Mouse (Mus musculus) heart, embryonic 12.5 days (tissue): ENCODE measurements around the gene Gm28038. TPM values are rescaled to one million over a fixed set of nuclear protein-coding genes. Genes with fewer than 3 reads are reported as not detected.

Experiments
- ATAC-seq: fragments of 200-750 bp; cut with Nextera tagmentation; 2 replicates; pipeline ENCODE4 v1.8.0; 2017; ENCODE audit warnings: moderate TSS enrichment, moderate library complexity; ENCODE audit not compliant: insufficient number of reproducible peaks, low FRiP score
- H3K27ac ChIP-seq: fragments of 300-500 bp; sonication (generic); 2 replicates; pipeline ENCODE4 v1.5.1; 2016; ENCODE audit warnings: mild to moderate bottlenecking, moderate library complexity; ENCODE audit not compliant: poor library complexity, severe bottlenecking
- H3K27me3 ChIP-seq: fragments of 300-500 bp; sonication (generic); replicated peaks from 2 replicates; pipeline ENCODE4 v1.6.1; 2016; ENCODE audit warnings: mild to moderate bottlenecking, moderate library complexity
- H3K36me3 ChIP-seq: fragments of 300-500 bp; sonication (generic); 2 replicates; pipeline ENCODE4 v1.6.1; 2016; ENCODE audit warnings: mild to moderate bottlenecking, moderate library complexity
- H3K4me1 ChIP-seq: fragments of 300-500 bp; sonication (generic); replicated peaks from 2 replicates; pipeline ENCODE4 v1.6.1; 2016; ENCODE audit warnings: mild to moderate bottlenecking
- H3K4me2 ChIP-seq: fragments of 300-500 bp; sonication (generic); 2 replicates; pipeline ENCODE4 v1.6.1; 2016; ENCODE audit warnings: mild to moderate bottlenecking, moderate library complexity
- H3K4me3 ChIP-seq: fragments of 300-500 bp; sonication (generic); 2 replicates; pipeline ENCODE4 v1.5.1; 2016; ENCODE audit warnings: mild to moderate bottlenecking
- H3K9ac ChIP-seq: fragments of 300-500 bp; sonication (generic); 2 replicates; pipeline ENCODE4 v1.6.1; 2016; ENCODE audit warnings: mild to moderate bottlenecking, moderate library complexity
- H3K9me3 ChIP-seq: fragments of 300-500 bp; sonication (generic); replicated peaks from 2 replicates; pipeline ENCODE4 v1.6.1; 2016; ENCODE audit warnings: mild to moderate bottlenecking, moderate library complexity
- WGBS: fragments of 180-500 bp; shearing (Covaris S2); methylation state at CpG from one replicate; pipeline ENCODE4 v1.1.7; 2016; 5-methylcytosine and 5-hydroxymethylcytosine counted together
- polyA plus RNA-seq: library from polyadenylated mRNA; unstranded; fragments of >200 nt; fragmentation: Nextera tagmentation; extraction: Ambion mirVana; gene quantifications from 2 replicates; pipeline ENCODE4 v1.2.1, GENCODE M21; 2016

The Gm28038 gene
- polyA plus RNA-seq, 1 experiment from 2014 or later: not detected

DNA sequence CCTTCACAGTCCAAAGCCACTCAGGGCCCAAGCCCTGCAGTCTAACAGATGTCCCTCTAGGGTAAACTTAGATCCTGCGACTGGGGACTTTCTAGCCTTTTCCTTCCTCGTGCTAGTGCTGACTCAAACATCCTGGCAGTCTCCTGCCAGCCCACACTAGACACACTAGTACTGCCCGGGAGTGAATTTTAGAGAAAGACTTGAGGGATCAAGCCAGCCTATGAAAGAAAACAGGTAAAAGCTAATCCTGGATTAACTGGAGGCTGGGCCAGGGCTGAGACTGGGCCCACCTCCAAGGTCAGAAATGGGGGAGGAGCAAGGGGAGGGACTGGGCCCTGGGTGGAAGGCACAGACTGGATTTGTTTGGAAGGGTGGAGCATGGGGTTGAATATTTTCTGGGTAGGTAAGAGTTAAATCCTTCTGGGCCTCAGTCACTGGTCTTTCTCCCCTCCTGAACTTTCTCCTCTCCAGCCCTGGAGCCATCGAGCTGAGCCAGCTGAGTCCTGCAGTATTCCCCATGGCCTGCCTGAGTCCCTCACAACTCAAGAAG lies 14.4 kb upstream of the Gm28038 start:
- H3K36me3 ChIP-seq: peaks cover 30% of the 10 kb centered on the region
- H3K4me2 ChIP-seq: peak overlapping the region; percentile 37
- H3K9me3 ChIP-seq: no peaks in the 10 kb centered on the region
- H3K4me1 ChIP-seq: peaks cover 55% of the 10 kb centered on the region
- peak overlapping the region; percentile 49 for H3K9ac ChIP-seq
- no peaks in the 10 kb centered on the region for H3K27me3 ChIP-seq
- peak overlapping the region; percentile 96 for H3K27ac ChIP-seq
- peak; percentile 35; the same call in 1 of the 2 replicates for ATAC-seq
- peak overlapping the region; percentile 7; the same call in 1 of the 2 replicates for H3K4me3 ChIP-seq
- WGBS: 15% methylated on average over 4 of the region's 4 CpGs

DNA sequence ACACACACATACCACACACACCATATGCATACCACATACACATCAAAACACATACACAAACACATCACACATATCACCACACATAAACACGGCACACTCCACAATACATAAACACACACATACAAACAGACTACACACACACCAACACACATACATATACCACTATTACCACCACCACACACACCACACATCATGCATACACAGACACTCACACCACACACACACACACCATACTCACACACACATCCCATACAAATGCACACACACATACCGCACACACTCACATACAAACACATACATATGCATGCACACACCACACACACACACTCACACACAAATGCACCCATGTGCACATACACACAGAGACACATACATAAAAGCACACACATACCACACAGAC lies 13.4 kb upstream of the Gm28038 start:
- H3K27ac ChIP-seq: peak overlapping the region; percentile 96; the same call in 1 of the 2 replicates
- no peak for ATAC-seq

DNA sequence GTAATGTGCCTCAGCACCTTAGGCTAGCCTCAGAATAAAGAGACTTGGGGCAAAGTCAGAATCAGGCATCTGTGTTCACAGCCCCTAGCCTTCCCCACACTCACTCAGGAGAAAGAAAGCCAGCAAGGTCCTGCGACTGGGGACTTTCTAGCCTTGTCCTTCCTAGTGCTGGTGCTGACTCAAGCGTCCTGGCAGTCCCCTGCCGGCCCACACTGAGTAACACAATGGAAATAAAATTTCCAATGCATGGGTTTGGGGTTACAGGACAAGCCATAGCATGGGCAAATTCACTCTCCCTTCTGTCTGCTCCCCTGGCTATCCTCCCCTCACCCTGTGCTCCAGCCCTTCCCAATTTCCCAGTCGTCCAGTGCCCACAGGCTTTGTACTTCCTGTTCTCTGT lies 12.5 kb upstream of the Gm28038 start:
- H3K4me1 ChIP-seq: peaks cover 46% of the 10 kb centered on the region
- 37% methylated on average over 4 of the region's 4 CpGs for WGBS

More for the DNA sequence above, 13.4 kb upstream of the Gm28038 start:
- Histone ChIP-seq H3K36me3 (peaks cover 23% of the 10 kb centered on the region), H3K4me2 (no peak overlapping the region), H3K4me3 (no peak overlapping the region), H3K27me3 (no peaks in the 10 kb centered on the region), H3K9me3 (no peaks in the 10 kb centered on the region), H3K4me1 (peaks cover 50% of the 10 kb centered on the region), H3K9ac (no peak overlapping the region; the same call in 1 of the 2 replicates)
- WGBS: 91% methylated on average over 2 of the region's 2 CpGs

DNA sequence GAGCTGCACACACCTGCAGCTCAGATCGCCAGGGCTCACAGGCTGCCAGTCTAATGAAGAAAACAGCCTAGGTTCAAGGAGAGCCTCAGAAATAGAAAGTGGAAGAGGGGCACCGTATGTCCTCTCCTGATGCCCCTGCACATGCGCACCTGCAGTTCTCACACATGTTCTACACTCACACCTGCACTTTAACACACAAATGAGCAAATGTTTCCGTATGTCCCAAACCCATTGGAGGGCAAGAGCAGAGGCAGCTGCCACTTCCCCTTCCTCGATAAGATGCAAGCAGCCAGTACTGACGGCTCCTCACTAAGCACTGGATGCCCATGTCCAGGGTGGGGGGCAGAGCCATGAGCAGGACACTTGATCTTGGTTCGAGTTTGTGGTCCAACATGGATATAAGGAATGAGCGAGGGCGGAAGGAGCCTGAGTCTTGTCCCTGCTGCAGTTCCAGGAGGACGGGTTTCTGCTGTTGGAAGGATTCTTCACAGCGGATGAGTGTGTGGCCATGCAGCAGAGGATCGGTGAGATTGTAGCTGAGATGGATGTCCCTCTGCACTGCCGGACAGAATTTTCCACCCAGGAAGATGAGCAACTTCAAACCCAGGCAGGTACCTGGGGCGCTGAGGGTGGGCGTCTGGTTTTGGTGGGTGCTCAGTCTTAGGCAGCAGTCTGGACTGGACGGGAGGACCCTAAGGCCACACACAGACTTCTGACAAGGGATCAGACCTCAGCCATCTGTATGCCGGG lies 11.4 kb upstream of the Gm28038 start:
- Histone ChIP-seq H3K4me1 (peaks cover 36% of the 10 kb centered on the region), H3K27ac (peak overlapping the region; percentile 79), H3K9ac (0 out of 2 replicates have a peak overlapping the region, but pooled peaks have one; percentile 27), H3K4me2 (no peak overlapping the region), H3K36me3 (peaks cover 7% of the 10 kb centered on the region), H3K27me3 (no peaks in the 10 kb centered on the region), H3K9me3 (no peaks in the 10 kb centered on the region), H3K4me3 (no peak overlapping the region)
- no peak for ATAC-seq
- WGBS: 81% methylated on average over 17 of the region's 17 CpGs

More for the DNA sequence above, 12.5 kb upstream of the Gm28038 start:
- H3K4me3 ChIP-seq: no peak overlapping the region
- H3K9ac ChIP-seq: no peak overlapping the region
- H3K27ac ChIP-seq: no peak overlapping the region
- ATAC-seq: no peak
- no peak overlapping the region for H3K4me2 ChIP-seq
- H3K36me3 ChIP-seq: peaks cover 18% of the 10 kb centered on the region
- no peaks in the 10 kb centered on the region for H3K27me3 ChIP-seq
- H3K9me3 ChIP-seq: no peaks in the 10 kb centered on the region

DNA sequence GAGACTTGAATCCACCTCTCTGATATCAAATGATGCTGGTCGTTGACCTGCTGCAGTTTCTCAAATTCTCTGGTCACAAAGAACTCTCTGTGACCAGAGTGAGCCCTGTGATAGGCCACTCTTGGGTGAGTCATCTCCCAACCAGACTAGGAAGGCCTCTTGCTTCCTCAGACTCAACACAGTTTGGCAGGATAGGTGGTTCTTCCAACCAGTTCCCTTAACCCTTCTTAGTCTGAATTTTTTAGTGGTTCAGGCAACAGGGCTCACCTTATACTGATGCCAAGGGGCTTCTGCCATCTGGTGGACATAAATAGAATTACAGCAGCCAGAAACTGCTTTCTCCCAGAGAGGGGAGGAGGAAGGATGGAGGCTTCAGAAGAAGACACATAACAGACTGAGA lies 10.7 kb upstream of the Gm28038 start:
- no peaks in the 10 kb centered on the region for H3K9me3 ChIP-seq
- H3K4me1 ChIP-seq: peaks cover 29% of the 10 kb centered on the region
- peak; percentile 77 for ATAC-seq
- WGBS: 31% methylated on average over 1 of the region's 1 CpGs
- H3K4me3 ChIP-seq: no peak overlapping the region
- no peak overlapping the region for H3K4me2 ChIP-seq
- H3K36me3 ChIP-seq: peaks cover 3% of the 10 kb centered on the region; the same call in 1 of the 2 replicates
- peak overlapping the region; percentile 79; the same call in 1 of the 2 replicates for H3K27ac ChIP-seq
- no peak overlapping the region for H3K9ac ChIP-seq
- H3K27me3 ChIP-seq: no peaks in the 10 kb centered on the region

DNA sequence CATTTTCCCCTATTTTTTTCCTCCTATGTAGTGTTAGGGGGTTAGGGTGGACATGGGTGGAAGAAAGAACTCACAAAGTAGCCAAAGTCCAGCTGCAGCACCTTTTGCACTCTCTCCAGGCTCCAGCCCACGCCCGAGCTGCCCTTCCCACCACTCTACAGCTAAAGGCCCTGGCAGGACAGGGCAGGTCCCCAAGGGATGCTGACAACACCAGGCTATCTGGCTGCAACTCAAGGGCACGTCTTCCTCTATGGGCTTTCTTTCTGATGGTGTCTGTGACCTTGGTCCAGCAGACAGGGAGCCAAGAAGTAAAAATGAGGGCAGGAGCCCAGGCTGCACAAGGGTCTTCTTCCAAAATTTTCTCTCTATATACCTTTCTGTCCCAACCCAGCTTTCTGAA lies 808 bp downstream of the Gm28038 start:
- no peaks in the 10 kb centered on the region for H3K27me3 ChIP-seq
- no peak overlapping the region for H3K9ac ChIP-seq
- no peak overlapping the region for H3K4me3 ChIP-seq
- H3K9me3 ChIP-seq: no peaks in the 10 kb centered on the region
- no peak overlapping the region for H3K27ac ChIP-seq
- no peak for ATAC-seq
- H3K4me2 ChIP-seq: no peak overlapping the region
- H3K4me1 ChIP-seq: peaks cover 13% of the 10 kb centered on the region
- H3K36me3 ChIP-seq: peaks cover 22% of the 10 kb centered on the region
- 60% methylated on average over 3 of the region's 3 CpGs for WGBS

DNA sequence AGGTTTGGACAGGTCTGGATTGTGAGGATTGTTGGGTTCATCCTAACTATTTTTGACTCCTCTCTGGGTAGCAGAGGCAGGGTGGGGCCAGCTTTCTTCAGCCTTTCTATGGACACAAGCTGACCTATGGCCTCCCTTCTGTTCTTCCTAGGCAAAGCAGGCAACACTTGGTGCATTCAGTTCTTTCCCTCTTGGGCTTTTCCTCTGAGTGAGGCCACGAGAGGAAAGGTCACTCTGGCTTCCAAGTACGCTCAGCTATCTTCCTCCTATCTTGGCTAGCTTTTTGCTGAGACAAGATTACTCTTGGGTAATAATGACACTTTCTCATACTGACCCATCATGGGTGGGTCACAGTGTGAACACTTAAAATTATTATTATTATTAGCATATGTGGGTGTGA lies 2.4 kb downstream of the Gm28038 start:
- ATAC-seq: no peak
- peaks cover 18% of the 10 kb centered on the region for H3K36me3 ChIP-seq
- 83% methylated on average over 2 of the region's 2 CpGs for WGBS
- no peak overlapping the region for H3K4me3 ChIP-seq
- no peak overlapping the region for H3K4me2 ChIP-seq
- no peak overlapping the region for H3K9ac ChIP-seq
- H3K9me3 ChIP-seq: no peaks in the 10 kb centered on the region
- H3K4me1 ChIP-seq: peaks cover 23% of the 10 kb centered on the region
- H3K27ac ChIP-seq: no peak overlapping the region
- no peaks in the 10 kb centered on the region for H3K27me3 ChIP-seq

DNA sequence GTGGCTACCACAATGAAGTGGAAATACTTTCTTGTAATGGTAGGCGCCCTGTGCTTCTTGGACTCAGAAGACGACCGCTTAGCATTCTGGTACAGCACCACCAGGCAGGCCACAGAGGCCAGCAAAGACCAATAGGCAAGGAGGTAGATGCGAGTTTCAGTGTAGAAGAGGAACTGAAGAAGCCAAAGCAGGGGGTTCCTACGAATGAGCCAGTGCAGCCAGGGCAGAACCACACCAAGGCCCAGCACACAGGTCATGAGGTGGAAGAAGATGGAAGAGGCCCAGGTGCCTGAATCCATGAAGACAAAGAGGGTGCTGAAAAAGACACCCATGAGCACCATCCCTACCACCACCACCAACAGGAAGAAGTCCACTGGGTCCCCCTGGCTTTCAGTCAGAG lies 4.2 kb downstream of the Gm28038 start:
- H3K4me2 ChIP-seq: peak overlapping the region; percentile 98
- no peak overlapping the region for H3K27ac ChIP-seq
- peaks cover 27% of the 10 kb centered on the region for H3K36me3 ChIP-seq
- H3K9me3 ChIP-seq: 0 out of 2 replicates have a peak, but pooled peaks cover 3% of the 10 kb centered on the region
- no peak for ATAC-seq
- 88% methylated on average over 5 of the region's 5 CpGs for WGBS
- H3K4me1 ChIP-seq: peaks cover 23% of the 10 kb centered on the region
- peak overlapping the region; percentile 87; the same call in 1 of the 2 replicates for H3K9ac ChIP-seq
- H3K27me3 ChIP-seq: no peaks in the 10 kb centered on the region
- peak overlapping the region; percentile 73 for H3K4me3 ChIP-seq

DNA sequence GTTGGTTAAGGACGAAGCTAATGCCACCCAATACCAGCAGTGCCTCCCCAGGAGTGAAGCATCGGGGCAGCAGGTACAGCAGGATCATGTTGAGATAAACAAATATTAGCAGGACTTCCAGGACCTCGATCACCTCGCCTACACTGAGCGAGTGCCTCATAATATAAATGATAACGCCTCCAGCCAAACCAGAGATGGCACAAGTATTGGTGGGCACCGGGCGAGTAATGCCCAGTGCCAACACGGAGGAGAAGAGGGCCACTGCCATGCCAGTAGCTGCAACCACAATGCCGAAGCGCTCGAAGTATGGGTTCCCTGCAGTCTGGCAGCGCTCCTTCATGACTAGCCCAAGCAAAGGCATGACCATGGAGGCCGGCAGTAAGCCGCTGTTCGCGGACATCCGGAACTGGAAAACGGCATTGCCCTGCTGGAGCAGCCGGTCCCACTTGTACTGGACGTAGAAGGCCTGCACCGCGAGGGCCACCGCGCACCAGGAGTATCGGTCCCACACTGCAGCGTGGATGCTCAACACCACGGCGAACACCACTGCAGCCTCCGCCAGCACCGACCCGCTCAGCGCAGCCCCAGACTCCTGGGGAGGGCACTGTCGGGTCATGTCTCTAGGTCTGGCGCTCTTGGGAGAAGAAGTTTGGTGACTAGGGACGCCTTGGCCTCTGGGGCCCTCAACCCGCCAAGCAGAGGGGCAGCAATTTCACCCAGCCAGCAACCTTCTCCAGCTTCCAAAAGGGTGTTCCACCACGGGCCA lies 4.8 kb downstream of the Gm28038 start:
- Histone ChIP-seq H3K27me3 (no peaks in the 10 kb centered on the region), H3K36me3 (peaks cover 26% of the 10 kb centered on the region), H3K27ac (peak overlapping the region; percentile 41), H3K4me3 (peak overlapping the region; percentile 73), H3K4me2 (peak overlapping the region; percentile 98), H3K9ac (peak overlapping the region; percentile 87), H3K9me3 (0 out of 2 replicates have a peak, but pooled peaks cover 3% of the 10 kb centered on the region), H3K4me1 (peaks cover 23% of the 10 kb centered on the region)
- 13% methylated on average over 38 of the region's 38 CpGs for WGBS
- peak; percentile 27 for ATAC-seq

DNA sequence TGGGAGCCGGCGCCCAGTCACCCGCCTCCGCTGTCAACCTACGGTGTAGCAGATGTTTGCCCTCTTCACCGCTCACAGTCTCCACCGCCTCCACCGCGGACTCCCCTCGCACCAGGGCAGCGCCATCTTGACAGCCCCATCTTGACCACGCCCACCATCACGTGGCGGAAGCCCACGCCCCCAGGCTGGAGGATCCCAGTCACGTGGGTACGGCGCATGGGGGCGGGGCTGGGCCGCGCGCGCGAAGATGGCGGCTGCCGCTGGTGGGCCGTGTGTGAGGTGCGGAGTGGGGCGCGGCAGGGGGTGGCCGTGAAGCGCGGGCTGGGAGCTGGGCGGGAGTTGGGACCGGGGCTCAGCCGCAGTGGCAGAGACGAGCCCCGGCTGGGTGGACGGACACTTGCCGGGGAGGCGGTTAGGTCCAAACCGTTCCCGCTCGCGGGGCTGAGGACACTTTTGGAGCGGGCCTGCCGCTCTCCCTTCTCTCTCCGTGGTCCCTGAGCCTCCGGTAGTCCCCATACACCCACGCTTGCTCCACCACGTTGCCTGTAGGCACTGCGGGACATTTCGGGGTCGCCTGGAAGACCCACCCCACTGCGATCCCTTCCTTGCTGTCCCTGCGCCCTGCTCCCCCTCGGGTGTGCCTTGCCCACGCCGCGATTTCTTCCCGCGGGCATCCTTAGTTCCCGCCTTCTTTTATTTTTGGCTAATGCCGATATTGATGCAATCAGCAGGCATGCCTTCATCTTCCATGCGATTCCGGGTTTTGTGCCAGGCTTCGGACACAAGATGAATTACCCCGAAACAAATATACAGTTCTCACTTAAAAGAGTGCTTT lies 5.6 kb downstream of the Gm28038 start, which contains the start of the genes Dolk and Nup188:
Dolk (minus strand) TSS at position 143 of the 835 bp plus-strand sequence.
Nup188 (plus strand) TSS at position 206 of the 835 bp plus-strand sequence.
- Histone ChIP-seq H3K27ac (peak within 1 kb of the TSS; percentile 44), H3K9ac (peak within 1 kb of the TSS; percentile 87), H3K27me3 (no peaks in the 10 kb centered on the region), H3K9me3 (0 out of 2 replicates have a peak, but pooled peaks cover 3% of the 10 kb centered on the region), H3K4me2 (peak within 1 kb of the TSS; percentile 98), H3K4me3 (peak within 1 kb of the TSS; percentile 73), H3K4me1 (peaks cover 23% of the 10 kb centered on the region), H3K36me3 (peaks cover 27% of the 10 kb centered on the region)
- ATAC-seq: peak; percentile 96
- WGBS: under 1% methylated on average over 61 of the region's 68 CpGs
